Mouse (Mus musculus) ES-Bruce4 (cell line): ENCODE data around the gene Tyrobp.

Experiments
- CTCF ChIP-seq: IDR thresholded peaks from one replicate; pipeline ENCODE4 v1.8.1; 2011; ENCODE audit warnings: low read depth, low read length
- EP300 ChIP-seq: IDR thresholded peaks from 2 replicates; pipeline ENCODE4 v1.6.1; 2011; ENCODE audit warnings: low read depth, low read length; ENCODE audit not compliant: insufficient read depth
- POLR2A ChIP-seq: IDR thresholded peaks from one replicate; pipeline ENCODE4 v1.8.1; 2011; ENCODE audit warnings: low read length; ENCODE audit not compliant: insufficient read depth

GRCm38 (mm10) chr7:30373501-30373962 is 40.0 kb upstream of the Tyrobp start:
- TF ChIP-seq CTCF = peak; percentile 89
- 0 out of 2 replicates have a peak, but pooled peaks have one; percentile 51 for TF ChIP-seq EP300
- TF ChIP-seq POLR2A = peak; percentile 59
